Mouse (Mus musculus) cerebellum, adult 8-10 months (tissue): ENCODE results near the gene Ptbp2.

Experiments
- DNase-seq: peaks from one replicate; pipeline ENCODE4 v3.0.0; 2022

Gene Ptbp2

GRCm38 (mm10) chr3:119784366-119784765 is at the start of gene Ptbp2:
TSS of gene Ptbp2 (minus strand) at chr3:119784466.
- no peak for DNase-seq

DNA sequence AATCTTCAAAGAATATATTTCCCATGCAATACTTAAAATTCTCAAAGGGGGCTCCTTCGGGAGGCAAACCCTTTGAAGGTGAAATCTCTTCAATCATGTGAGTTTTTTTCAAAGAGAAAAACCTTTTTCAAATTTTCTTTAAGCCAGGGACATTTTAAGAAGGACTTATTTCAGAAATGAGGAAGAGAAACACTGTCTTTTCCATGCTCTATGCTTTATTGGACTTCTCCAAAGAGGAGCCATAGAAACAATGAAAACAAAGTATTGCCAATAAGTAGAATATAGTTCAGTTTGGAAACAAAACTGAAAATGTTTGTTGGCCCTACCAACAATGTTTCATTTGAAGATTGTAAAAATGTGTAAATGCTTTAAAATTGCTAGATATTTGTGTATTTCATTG is 30.4 kb upstream of the Ptbp2 start:
- DNase-seq: no peak

DNA sequence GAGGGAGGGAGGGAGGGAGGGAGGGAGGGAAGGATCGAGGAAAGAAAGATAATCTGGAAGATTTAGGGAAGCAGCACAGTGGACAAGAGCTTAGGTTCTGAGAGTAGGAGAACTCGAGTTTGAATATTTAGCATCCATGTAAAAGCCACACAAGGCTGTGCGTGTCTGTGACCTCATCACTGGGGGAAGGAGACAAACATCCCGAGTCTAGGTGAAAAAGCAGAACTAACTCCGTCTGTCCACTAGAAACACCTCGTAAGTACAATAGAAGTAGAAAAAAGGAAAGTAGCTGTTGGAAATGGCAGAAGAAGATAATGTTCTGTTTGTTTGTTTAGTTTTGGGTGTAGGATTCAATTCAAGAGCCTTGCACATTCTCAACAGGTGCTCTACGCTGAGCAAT is 21.9 kb upstream of the Ptbp2 start:
- DNase-seq: no peak

- DNase-seq: no peak
Measured at GRCm38 (mm10) chr3:119794677-119795365, 10.6 kb upstream of the Ptbp2 start.

- DNase-seq: peak; percentile 89
Measured at GRCm38 (mm10) chr3:119782946-119783701, 1.1 kb downstream of the Ptbp2 start.

- DNase-seq: peak; percentile 59
Measured at GRCm38 (mm10) chr3:119782022-119782945, 2.0 kb downstream of the Ptbp2 start.

DNA sequence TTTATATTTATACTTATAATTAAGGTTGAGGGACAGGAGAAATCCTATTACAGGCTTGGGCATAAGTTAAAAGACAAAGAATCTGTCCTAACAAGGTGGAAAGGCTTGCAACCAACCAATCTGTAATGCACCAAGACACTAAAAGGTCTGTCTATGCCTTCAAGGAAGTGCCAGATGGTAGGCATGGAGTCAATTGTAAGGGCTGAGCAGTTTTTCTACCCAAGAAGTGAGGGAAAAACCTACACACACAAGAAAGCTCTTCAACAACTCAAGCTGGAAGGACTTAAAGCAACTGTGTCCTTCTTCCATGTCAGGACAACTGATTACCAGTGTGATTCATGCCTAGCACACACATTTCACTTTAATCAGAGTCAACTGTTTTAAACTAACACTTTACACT is 3.4 kb downstream of the Ptbp2 start:
- no peak for DNase-seq

- no peak for DNase-seq
Measured at GRCm38 (mm10) chr3:119779261-119779660, 5.0 kb downstream of the Ptbp2 start.

DNA sequence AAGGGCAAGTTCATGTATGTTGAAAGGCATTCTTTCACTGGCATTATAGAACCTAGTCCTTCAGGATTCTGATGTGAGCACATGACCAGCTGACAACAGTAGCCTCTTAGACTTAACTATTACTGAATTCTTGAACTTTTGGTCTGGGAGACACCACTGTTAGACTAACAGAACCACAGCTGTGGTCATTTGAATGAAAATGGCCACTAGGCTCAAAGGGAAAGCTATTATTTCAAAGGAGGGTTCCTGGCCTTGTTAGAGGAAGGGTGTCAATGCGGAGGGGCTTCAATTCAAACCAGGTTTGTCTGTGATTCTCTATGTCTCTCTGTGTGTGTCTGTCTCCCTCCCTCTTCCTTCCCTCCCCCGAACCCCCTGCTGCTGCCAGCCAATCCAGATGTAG is 5.8 kb downstream of the Ptbp2 start:
- DNase-seq: no peak

DNA sequence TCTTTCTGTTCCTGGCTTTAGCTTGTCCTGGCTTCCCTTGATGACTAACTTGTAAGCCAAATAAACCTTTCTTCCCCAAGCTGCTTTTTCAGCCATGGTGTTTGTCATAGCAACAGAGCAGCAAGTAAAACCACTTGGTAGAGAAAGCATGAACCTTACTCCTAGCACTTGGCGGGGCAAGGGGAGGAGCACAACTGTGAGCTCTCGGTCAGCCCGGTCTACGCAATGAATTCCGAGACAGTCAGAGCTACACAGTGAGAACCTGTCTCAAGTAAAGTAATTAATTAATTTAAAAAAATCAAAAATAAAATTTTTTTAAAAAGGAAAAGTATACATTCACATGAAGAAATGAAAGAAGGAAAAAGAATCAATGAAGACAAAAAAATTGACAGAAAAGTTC is 8.1 kb downstream of the Ptbp2 start:
- no peak for DNase-seq

GRCm38 (mm10) chr3:119772789-119773188 is 11.5 kb downstream of the Ptbp2 start:
- no peak for DNase-seq

DNA sequence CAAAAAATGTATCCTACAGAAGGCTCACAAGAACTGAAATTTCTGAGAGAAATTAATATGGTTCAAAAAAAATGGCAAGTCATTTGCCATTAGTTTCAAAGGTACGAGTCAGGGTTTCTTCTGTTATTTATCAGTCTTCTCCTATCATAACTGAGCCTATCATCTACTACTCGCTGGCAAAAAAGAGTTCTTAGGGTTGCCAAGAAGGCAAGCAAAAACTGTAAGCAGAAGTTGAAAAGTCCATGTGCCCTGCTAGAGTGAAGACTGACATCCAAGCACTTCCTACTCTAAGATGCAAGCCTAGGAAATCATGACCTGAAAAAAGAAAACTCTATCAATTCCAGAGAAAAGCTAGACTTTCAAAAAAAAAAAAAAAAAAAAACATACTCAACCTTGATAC is 20.5 kb downstream of the Ptbp2 start:
- DNase-seq: no peak

DNA sequence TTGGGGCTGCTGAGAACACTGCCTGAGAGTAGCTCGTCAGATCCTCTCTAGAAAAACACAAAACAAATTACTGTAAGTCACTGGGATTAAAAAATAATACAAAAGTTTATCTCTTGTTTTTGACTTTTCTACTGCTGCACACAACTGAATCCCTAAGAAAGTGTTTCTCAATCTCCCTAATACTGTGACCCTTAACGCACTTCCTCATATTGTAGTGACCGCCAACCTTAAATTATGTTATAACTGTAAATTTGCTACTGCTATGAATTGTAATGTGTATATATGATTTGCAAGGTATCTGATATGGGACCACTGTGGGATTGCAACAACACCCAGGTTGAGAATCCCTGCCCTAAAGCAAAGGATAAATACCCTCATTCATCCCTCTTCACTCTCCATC is 22.5 kb downstream of the Ptbp2 start:
- DNase-seq: no peak

GRCm38 (mm10) chr3:119753791-119754190 is 30.5 kb downstream of the Ptbp2 start:
- no peak for DNase-seq

- peak; percentile 44 for DNase-seq
Measured at GRCm38 (mm10) chr3:119749551-119750249, 34.6 kb downstream of the Ptbp2 start.

- DNase-seq: no peak
Measured at GRCm38 (mm10) chr3:119749140-119749539, 35.1 kb downstream of the Ptbp2 start.

- no peak for DNase-seq
Measured at GRCm38 (mm10) chr3:119746656-119747055, 37.6 kb downstream of the Ptbp2 start.

DNA sequence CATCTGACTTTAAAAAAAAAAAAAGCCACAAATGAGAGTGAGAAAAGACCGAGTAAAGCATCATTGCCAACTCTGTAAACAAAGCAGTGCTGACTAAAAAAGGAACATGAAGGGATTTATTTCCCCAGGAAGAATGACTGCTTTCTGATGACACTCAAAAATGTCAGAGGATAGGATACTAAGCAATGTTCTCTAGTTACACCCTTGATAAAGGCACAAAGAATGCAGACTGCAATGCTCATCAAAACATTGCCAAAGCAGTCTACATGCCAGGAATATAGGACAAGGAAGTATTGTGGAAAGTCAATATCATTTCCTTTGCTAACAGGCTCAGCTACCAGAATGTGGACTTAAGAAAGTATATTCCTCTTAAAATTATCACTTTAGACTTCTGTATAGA is 38.5 kb downstream of the Ptbp2 start:
- no peak for DNase-seq

DNA sequence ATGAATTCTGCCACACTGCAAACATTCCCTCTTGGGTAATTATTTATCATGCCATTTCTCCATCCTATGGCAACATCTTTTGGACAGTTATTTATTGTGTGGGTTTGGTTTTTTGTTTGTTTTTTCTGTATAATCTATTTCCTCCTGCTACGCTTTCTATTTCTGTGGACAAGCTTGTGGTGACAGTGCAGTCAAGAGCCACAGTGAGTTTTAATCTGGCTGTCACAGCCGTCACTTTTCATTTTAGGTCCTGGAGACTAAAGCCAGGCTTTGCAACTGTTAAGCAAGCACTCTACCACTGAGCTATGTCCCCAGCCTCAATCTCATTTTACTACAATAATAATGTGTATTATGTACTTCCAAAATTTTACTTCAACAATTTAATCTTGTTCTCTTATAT is 54.4 kb downstream of the Ptbp2 start:
- DNase-seq: no peak

DNA sequence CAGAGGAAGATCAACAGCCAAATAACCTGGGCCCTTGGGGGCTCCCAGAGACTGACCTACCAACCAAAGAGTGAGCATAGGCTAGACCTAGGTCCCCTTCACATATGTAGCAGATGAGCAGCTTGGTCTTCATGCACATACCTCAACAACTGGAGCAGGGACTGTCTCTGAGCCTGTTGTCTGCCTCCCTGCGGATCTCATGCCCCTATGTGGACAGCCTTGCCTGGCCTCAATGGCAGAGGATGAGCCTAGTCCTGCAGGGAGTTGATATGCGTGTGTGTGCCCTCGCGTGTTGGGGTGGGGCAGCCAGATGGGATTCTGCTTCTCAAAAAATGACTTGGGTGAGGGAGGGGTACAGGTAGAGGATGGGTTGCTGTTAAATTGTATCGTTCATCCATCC is 72.2 kb downstream of the Ptbp2 start:
- no peak for DNase-seq

- DNase-seq: no peak
Measured at GRCm38 (mm10) chr3:119711503-119711902, 72.8 kb downstream of the Ptbp2 start.

- no peak for DNase-seq
Measured at GRCm38 (mm10) chr3:119701467-119701866, 82.8 kb downstream of the Ptbp2 start.

- DNase-seq: no peak
Measured at GRCm38 (mm10) chr3:119684741-119685140, 99.5 kb downstream of the Ptbp2 start.
